Mouse (Mus musculus): ENCODE measurements around the gene Mei1.

DNA sequence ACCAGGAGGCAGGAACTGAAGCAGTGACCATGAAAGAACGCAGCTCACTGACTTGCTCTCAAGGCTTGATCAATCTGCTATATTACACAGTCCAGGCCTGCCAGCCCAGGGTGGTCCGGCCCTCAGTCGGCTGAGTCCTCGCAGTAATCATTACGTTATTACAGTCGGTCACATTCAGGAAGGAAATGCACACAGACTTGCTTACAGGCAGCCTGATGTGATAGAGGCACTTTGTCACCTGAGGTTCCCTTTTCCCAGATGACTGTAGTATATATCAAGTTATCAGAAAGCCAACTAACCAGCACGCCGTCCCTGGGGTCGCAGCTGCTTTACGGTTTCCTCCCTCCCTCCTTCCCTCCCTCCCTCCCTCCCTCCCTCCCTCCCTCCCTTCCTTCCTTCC is 87.1 kb downstream of the Mei1 start:
- TF ChIP-seq CTCF (IDR thresholded peaks at IDR 0.05): no peak
- no peak for TF ChIP-seq EP300 (IDR thresholded peaks at IDR 0.05)

Measured in lung, postnatal 0 days (tissue).